Mouse (Mus musculus) embryonic facial prominence, embryonic 15.5 days (tissue): ENCODE results near the gene Dctn1. TPM values are rescaled to one million over a fixed set of nuclear protein-coding genes. Genes with fewer than 3 reads are reported as not detected.

Experiments used
- ATAC-seq: fragments of 200-750 bp; cut with Nextera tagmentation; 2 replicates; pipeline ENCODE4 v1.8.0; 2017; ENCODE audit warnings: low read depth, moderate TSS enrichment; ENCODE audit not compliant: insufficient number of reproducible peaks, low FRiP score, low TSS enrichment
- H3K27ac ChIP-seq: fragments of 300-500 bp; sonication (generic); replicated peaks from 2 replicates; pipeline ENCODE4 v1.5.1; 2015; ENCODE audit warnings: mild to moderate bottlenecking, inconsistent platforms
- H3K27me3 ChIP-seq: fragments of 300-500 bp; sonication (generic); 2 replicates; pipeline ENCODE4 v1.6.1; 2015; ENCODE audit warnings: inconsistent platforms
- H3K36me3 ChIP-seq: fragments of 300-500 bp; sonication (generic); 2 replicates; pipeline ENCODE4 v1.6.1; 2015; ENCODE audit warnings: mild to moderate bottlenecking, inconsistent platforms
- H3K4me1 ChIP-seq: fragments of 300-500 bp; sonication (generic); 2 replicates; pipeline ENCODE4 v1.6.1; 2015; ENCODE audit warnings: inconsistent platforms
- H3K4me2 ChIP-seq: fragments of 300-500 bp; sonication (generic); replicated peaks from 2 replicates; pipeline ENCODE4 v1.6.1; 2015; ENCODE audit warnings: mild to moderate bottlenecking, inconsistent platforms
- H3K4me3 ChIP-seq: fragments of 300-500 bp; sonication (generic); replicated peaks from 2 replicates; pipeline ENCODE4 v1.5.1; 2015; ENCODE audit warnings: mild to moderate bottlenecking, inconsistent platforms
- H3K9ac ChIP-seq: fragments of 300-500 bp; sonication (generic); 2 replicates; pipeline ENCODE4 v1.6.1; 2015; ENCODE audit warnings: inconsistent platforms
- H3K9me3 ChIP-seq: fragments of 300-500 bp; sonication (generic); replicated peaks from 2 replicates; pipeline ENCODE4 v1.6.1; 2016; ENCODE audit warnings: inconsistent platforms
- WGBS: fragments of 180-500 bp; shearing (Covaris S2); methylation state at CpG from one replicate; pipeline ENCODE4 v1.1.7; 2015; 5-methylcytosine and 5-hydroxymethylcytosine counted together
- polyA plus RNA-seq: library from polyadenylated mRNA; unstranded; fragments of >200 nt; fragmentation: Nextera tagmentation; extraction: Ambion mirVana; gene quantifications from 2 replicates; pipeline ENCODE4 v1.2.1, GENCODE M21; 2015

The Dctn1 gene
- polyA plus RNA-seq, result 98.7 and 103 TPM in 2 replicates

DNA sequence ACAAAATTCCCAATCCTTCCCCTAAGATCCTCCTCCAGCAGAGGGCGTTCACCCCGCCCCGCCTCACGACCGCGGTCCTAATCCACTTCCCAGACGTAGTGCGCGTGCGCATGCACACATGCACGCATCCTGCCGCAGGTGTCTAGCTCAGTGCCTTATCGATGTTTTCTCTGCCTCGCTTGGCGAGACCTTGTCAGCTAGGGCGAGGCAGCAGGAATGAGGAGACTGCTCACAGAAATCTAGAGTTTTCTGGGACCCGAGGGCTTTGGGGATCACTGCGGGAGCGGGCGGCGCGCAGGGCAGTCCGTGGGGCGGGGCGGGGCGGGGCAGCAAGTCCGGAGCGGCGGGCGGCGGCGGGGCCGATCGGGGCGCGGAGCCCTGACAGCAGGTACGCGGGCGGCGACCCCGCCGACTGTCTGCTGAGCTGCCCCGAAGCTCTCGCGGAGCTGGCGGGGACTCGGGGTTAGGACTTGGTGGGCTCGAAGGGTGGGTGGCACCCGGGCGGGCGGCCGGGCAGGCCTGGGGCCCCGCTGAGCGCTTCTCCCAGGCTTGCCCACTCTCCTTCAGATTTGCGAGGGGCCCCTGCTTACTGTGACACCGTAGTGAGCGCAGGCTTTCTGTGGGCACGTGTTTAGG is at the start of gene Dctn1:
TSS of gene Dctn1 (plus strand) at position 314 of the 636 bp plus-strand sequence.
- Histone ChIP-seq H3K4me1 (peaks cover 45% of the 10 kb centered on the region), H3K4me3 (peak within 1 kb of the TSS; percentile 85), H3K27ac (peak within 1 kb of the TSS; percentile 86), H3K9ac (peak within 1 kb of the TSS; percentile 67), H3K9me3 (no peaks in the 10 kb centered on the region), H3K36me3 (no peaks in the 10 kb centered on the region), H3K4me2 (peak within 1 kb of the TSS; percentile 71), H3K27me3 (peaks cover 22% of the 10 kb centered on the region)
- under 1% methylated on average over 57 of the region's 58 CpGs for WGBS
- peak; percentile 88 for ATAC-seq

DNA sequence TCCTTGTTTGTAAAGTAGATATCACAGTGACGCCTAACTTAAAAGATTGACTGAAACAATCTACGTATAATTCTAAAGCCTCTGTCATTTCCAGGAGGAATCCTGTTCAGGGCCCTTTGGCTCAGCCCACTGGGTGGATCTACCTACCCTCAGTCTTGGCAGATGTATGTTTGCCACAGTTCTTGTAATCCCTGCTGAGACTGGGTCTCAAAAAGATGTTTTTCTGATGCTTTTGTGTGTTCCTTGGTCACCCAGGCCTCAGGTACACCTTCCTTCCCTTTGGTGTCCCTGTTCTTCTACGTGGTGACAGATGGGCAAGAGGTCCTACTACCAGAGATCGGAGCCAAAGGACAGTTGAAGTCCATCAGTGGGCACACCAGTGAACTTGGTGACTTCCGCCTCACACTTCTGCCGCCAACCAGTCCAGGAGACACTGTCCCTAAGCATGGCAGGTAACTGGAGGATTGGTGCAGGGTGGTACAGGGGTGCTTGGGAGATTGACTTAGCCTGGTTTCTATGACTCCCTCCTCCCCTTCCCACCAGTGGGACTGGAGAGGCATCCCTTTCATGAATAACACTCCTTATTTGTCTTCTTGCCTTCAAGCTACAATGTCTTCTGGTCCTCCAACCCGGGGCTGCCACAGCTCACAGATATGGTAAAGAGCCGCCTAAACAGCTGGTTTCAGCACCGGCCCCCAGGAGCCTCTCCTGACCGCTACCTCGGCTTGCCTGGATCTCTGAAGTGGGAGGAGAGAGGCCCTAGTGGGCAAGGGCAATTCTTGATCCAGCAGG is 49.2 kb upstream of the Dctn1 start:
- Histone ChIP-seq H3K4me3 (peak overlapping the region; percentile 90), H3K36me3 (peaks cover 31% of the 10 kb centered on the region), H3K9me3 (no peaks in the 10 kb centered on the region), H3K27ac (peak overlapping the region; percentile 86; the same call in 1 of the 2 replicates), H3K9ac (peak overlapping the region; percentile 86), H3K4me2 (peak overlapping the region; percentile 92), H3K27me3 (no peaks in the 10 kb centered on the region), H3K4me1 (peaks cover 43% of the 10 kb centered on the region)
- 73% methylated on average over 11 of the region's 11 CpGs for WGBS
- no peak for ATAC-seq

DNA sequence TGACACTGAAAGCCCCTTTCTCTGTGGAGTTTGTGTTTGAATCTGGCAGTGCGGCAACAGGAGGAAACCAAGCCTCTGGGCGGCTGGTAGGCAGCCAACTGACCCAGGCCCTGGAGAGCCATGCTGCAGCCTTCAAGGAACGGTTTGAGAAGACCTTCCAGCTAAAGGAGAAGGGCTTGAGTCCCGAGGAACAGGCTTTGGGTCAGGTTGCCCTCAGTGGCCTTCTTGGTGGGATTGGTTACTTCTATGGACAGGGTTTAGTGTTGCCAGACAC is 48.6 kb upstream of the Dctn1 start:
- Histone ChIP-seq H3K36me3 (peaks cover 31% of the 10 kb centered on the region), H3K27ac (no peak overlapping the region), H3K4me2 (no peak overlapping the region), H3K4me3 (no peak overlapping the region), H3K4me1 (peaks cover 46% of the 10 kb centered on the region), H3K9me3 (no peaks in the 10 kb centered on the region), H3K9ac (no peak overlapping the region), H3K27me3 (no peaks in the 10 kb centered on the region)
- WGBS, result 77% methylated on average over 4 of the region's 4 CpGs
- ATAC-seq, result no peak

DNA sequence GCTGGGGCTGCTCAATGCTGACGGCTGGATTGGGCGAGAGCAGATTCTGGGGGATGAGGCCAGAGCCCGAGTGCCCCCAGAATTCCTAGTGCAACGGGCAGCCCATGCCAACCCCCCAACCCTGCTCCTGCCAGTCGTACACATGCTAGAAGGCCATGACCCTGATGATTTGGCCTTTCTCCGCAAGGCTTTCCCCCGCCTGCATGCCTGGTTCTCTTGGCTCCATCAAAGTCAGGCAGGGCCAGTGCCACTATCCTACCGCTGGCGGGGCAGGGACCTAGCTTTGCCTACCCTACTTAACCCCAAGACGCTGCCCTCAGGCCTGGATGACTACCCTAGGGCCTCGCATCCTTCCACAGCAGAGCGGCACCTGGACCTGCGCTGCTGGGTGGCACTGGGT is 48.1 kb upstream of the Dctn1 start:
- no peaks in the 10 kb centered on the region for H3K9me3 ChIP-seq
- WGBS, result 86% methylated on average over 13 of the region's 13 CpGs
- H3K36me3 ChIP-seq, result peaks cover 31% of the 10 kb centered on the region
- no peak overlapping the region for H3K4me2 ChIP-seq
- H3K4me1 ChIP-seq, result peaks cover 52% of the 10 kb centered on the region
- no peak overlapping the region for H3K9ac ChIP-seq
- H3K4me3 ChIP-seq, result no peak overlapping the region
- no peak for ATAC-seq
- no peaks in the 10 kb centered on the region for H3K27me3 ChIP-seq
- no peak overlapping the region for H3K27ac ChIP-seq

DNA sequence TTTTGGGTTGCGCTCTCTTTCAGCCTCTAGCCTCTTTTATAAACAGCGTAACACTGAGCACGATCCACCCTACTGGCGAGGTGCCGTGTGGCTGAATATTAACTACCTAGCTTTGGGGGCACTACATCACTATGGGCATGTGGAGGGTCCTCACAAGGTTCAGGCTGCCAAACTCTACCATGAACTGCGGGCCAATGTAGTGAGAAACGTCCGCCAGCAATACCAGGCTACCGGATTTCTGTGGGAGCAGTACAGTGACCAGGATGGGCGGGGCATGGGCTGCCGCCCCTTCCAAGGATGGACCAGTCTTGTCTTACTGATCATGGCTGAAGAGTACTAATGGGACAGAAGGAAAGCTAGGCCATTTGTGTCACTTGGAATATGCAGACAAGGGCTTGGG is 47.4 kb upstream of the Dctn1 start:
- peaks cover 31% of the 10 kb centered on the region for H3K36me3 ChIP-seq
- no peak overlapping the region for H3K4me3 ChIP-seq
- ATAC-seq, result no peak
- H3K9ac ChIP-seq, result no peak overlapping the region
- no peaks in the 10 kb centered on the region for H3K9me3 ChIP-seq
- H3K27me3 ChIP-seq, result no peaks in the 10 kb centered on the region
- WGBS, result 81% methylated on average over 11 of the region's 11 CpGs
- no peak overlapping the region for H3K27ac ChIP-seq
- H3K4me1 ChIP-seq, result peaks cover 58% of the 10 kb centered on the region
- no peak overlapping the region for H3K4me2 ChIP-seq

DNA sequence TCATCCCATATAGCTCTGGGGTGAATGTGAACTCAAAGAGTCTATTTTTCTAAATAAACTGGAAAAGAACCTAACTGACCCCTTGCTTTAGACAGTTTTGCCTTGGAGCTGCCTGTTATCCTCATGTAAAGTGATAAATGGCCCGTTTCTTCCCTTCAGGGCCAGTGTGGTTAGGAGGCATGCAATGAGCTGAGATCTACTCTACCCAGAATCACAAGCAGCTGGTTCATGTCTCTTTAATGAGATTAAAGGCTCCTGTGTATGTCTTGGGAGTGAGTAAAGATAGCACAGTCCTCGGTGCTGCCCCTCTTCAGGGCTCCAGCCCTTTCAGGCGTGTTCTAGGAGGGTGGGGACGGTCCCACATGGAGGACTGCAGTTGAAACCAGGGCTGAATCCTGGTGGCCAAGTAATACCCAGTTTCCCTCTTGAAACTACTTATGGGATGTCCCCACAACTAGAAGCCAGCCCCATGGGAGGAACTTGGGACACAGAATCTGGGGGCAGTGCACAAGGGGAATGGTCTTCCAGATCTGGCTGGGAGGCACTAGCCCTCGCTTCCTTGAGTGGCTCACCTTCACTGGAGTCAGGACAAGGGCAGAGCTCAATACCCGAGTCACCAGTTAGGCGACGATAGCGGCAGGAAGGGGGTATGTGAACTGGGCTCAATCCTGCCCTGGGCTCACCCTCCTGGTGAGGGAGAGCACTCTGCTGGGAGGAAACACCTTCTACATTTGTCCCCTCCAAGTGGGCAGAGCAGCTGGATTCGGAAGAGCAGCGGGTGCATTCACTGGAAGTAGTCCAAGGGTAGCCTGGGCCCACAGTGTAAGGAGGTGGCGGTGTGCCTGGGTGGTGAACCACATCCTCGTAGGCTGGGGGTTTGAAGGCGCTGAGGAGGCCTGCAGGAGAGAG is 46.6 kb upstream of the Dctn1 start:
- Histone ChIP-seq H3K9me3 (no peaks in the 10 kb centered on the region), H3K4me3 (no peak overlapping the region), H3K36me3 (peaks cover 31% of the 10 kb centered on the region), H3K27ac (no peak overlapping the region), H3K4me2 (no peak overlapping the region), H3K9ac (no peak overlapping the region), H3K27me3 (no peaks in the 10 kb centered on the region), H3K4me1 (peaks cover 62% of the 10 kb centered on the region)
- whole genome bisulfite sequencing, result 77% methylated on average over 14 of the region's 14 CpGs
- no peak for ATAC-seq

DNA sequence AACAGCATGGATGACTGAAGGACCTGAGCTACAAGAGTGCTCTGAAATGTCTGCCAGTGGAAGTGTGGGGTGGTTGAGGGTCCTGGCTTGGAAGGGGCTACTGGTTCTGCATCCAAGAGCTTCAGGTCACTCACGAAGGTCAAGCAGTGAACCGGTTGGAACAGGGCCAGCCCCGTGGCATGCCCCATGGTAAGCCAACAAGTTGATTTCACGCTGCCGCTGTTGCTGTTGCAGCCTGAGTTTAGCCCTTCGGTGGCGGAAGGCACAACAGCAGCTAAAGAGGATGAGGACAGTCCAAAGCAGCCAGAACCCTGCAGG is 46.0 kb upstream of the Dctn1 start:
- Histone ChIP-seq H3K9me3 (no peaks in the 10 kb centered on the region), H3K9ac (no peak overlapping the region), H3K4me1 (peaks cover 63% of the 10 kb centered on the region), H3K27ac (no peak overlapping the region), H3K36me3 (peaks cover 31% of the 10 kb centered on the region), H3K4me2 (0 out of 2 replicates have a peak overlapping the region, but pooled peaks have one; percentile 97), H3K27me3 (no peaks in the 10 kb centered on the region), H3K4me3 (peak overlapping the region; percentile 85; the same call in 1 of the 2 replicates)
- ATAC-seq, result no peak
- 69% methylated on average over 7 of the region's 7 CpGs for WGBS

DNA sequence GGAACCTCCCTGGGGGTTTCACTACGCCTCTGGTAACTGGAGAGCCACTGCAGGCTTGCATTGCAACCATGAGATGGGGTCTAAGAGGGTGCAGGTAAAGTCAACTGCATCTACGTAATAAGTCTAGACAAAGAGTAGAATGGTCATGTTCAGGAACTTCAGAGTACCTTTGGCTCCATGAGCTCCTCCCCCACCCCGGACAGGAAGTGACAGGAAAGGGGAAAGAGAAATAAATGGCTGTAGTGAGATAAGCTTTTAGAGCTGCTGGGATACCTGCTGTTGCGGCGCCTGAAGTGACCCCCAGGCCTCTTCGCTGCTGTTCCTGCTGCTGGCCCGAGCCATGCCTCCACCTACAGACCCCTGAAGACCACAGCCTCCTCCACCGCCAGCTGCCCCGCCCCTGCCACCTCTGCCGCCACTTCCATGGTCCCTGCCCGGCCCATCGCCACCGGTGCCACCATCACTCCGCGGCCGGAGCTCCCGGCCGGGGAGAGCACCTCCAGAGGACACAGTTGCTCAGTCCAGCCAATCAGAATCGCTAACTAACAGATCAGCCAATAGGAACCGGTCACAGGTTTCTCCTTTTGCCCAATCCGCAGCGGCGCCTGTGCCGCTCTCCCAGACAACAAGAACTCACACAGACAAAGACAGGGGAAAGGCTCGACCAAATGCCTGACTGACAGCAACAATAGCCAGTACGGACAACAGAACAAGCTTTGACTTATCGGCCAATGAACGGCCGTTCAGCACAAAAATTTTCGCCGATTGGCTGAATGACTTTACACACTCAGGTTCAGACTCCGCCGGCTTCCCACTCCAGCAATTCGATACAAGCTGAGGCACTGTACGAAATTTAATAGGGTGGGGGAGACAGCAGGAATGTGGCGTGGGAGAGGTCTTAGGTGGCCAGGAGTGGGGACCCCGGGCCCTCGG is 44.5 kb upstream of the Dctn1 start, which contains the start of gene Wbp1:
TSS of gene Wbp1 (minus strand) at position 630 of the 933 bp plus-strand sequence.
- no peaks in the 10 kb centered on the region for H3K27me3 ChIP-seq

DNA sequence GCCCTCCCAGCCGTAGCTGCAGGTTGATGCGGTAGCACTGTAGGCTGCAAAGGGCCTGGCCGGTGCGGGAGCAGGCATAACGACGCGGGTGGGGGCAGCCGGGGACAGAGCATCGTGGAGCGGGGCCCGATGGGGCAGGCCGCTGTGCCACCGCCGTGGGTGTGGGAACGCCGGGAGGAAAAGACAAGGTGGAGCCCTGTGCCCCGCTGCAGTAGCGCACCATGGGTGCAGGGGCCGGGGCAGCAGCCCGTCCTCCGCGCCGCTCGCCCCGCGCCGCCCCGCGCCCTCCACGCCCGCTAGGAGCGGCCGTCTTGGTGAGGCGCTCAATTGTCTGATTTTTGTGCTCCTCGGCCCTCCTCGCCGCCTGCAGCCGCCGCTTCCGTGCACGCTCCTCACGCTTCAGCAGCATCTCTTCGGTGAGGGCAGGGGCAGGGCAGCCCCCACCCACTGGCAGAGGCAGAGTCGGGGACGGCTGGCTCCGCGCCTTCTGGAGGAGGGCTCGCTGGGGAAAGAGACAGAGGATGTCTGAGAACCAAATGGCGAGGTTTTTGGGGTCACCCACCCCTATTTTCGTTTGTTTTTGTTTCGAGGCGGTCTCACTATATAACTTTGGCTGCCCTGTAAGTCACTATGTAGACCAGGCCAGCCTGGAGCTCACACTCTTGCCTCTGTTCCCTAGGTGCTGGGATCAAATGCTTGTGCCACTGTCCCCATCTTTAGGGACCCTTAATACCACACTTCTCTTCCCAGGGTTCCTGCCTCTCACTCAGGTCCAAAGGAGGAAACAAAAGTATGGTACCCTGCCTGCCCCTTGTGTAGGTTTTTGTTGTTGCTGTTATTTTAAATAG is 43.6 kb upstream of the Dctn1 start:
- Histone ChIP-seq H3K27ac (peak overlapping the region; percentile 98), H3K4me1 (peaks cover 49% of the 10 kb centered on the region), H3K36me3 (peaks cover 28% of the 10 kb centered on the region), H3K4me2 (peak overlapping the region; percentile 97), H3K27me3 (no peaks in the 10 kb centered on the region), H3K9ac (peak overlapping the region; percentile 87), H3K9me3 (no peaks in the 10 kb centered on the region), H3K4me3 (peak overlapping the region; percentile 85)
- no peak for ATAC-seq
- WGBS, result under 1% methylated on average over 52 of the region's 52 CpGs

More for the DNA sequence above, 44.5 kb upstream of the Dctn1 start, which contains the start of gene Wbp1:
- Histone ChIP-seq H3K4me2 (peak within 1 kb of the TSS; percentile 97), H3K9me3 (no peaks in the 10 kb centered on the region), H3K27ac (peak within 1 kb of the TSS; percentile 98), H3K9ac (peak within 1 kb of the TSS; percentile 87), H3K4me3 (peak within 1 kb of the TSS; percentile 85), H3K4me1 (peaks cover 58% of the 10 kb centered on the region), H3K36me3 (peaks cover 31% of the 10 kb centered on the region)
- peak; percentile 97 for ATAC-seq
- under 1% methylated on average over 38 of the region's 38 CpGs for WGBS

DNA sequence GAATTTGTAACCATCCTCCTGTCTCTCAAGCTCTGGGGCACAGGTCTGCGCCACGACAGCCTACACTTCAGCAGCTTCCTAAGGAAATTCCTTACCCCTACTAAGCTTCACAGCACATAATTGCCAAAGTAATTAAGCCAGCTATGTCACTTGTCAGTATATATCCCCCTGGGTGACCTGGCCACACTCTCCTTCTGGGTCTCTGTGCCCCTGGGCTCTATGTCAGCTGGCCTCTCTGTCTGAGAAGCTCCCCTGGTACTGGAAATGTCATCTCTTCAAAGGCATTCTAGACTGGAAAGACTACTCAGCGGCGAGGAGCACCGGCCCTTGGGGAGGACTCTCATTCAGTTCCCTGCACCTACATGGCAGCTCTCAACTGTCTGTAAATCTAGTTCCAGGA is 42.8 kb upstream of the Dctn1 start:
- H3K9me3 ChIP-seq, result no peaks in the 10 kb centered on the region
- H3K36me3 ChIP-seq, result peaks cover 19% of the 10 kb centered on the region
- no peaks in the 10 kb centered on the region for H3K27me3 ChIP-seq
- whole genome bisulfite sequencing, result 64% methylated on average over 5 of the region's 5 CpGs
- ATAC-seq, result no peak
- H3K4me2 ChIP-seq, result peak overlapping the region; percentile 97
- no peak overlapping the region for H3K27ac ChIP-seq
- peak overlapping the region; percentile 85 for H3K4me3 ChIP-seq
- peaks cover 45% of the 10 kb centered on the region for H3K4me1 ChIP-seq
- H3K9ac ChIP-seq, result no peak overlapping the region; the same call in 1 of the 2 replicates
